Mouse (Mus musculus) embryonic fibroblast, embryonic 13.5 days (primary cell): ENCODE measurements around the gene Ddn. TPM values are rescaled to one million over a fixed set of nuclear protein-coding genes. Genes with fewer than 3 reads are reported as not detected.

ENCODE experiments used
- H3K27ac ChIP-seq: 2 replicates; pipeline ENCODE4 v1.5.1; 2012; ENCODE audit warnings: low read length, control low read depth, inconsistent platforms; ENCODE audit not compliant: insufficient read depth
- H3K4me1 ChIP-seq: 2 replicates; pipeline ENCODE4 v1.6.1; 2011; ENCODE audit warnings: low read length; ENCODE audit not compliant: control insufficient read depth, insufficient read depth
- H3K4me3 ChIP-seq: 2 replicates; pipeline ENCODE4 v1.5.1; 2011; ENCODE audit warnings: mild to moderate bottlenecking, control low read depth, low read length; ENCODE audit not compliant: insufficient read depth
- CTCF ChIP-seq: IDR thresholded peaks from 2 replicates; pipeline ENCODE4 v1.5.1; 2011; ENCODE audit warnings: mild to moderate bottlenecking, control low read depth, low read length, moderate library complexity, borderline replicate concordance; ENCODE audit not compliant: insufficient read depth
- POLR2A ChIP-seq: IDR thresholded peaks from 2 replicates; pipeline ENCODE4 v1.6.1; 2011; ENCODE audit warnings: low read depth, mild to moderate bottlenecking, control low read depth, low read length, moderate library complexity
- polyA plus RNA-seq: library from polyadenylated mRNA; stranded (reverse); fragments of >200 nt; gene quantifications from 2 replicates; pipeline ENCODE4 v1.2.4, GENCODE M21; 2011; ENCODE audit warnings: low read depth; ENCODE audit not compliant: missing spikeins, insufficient read length

Ddn gene
- polyA plus RNA-seq, 1 experiment, result not detected

DNA sequence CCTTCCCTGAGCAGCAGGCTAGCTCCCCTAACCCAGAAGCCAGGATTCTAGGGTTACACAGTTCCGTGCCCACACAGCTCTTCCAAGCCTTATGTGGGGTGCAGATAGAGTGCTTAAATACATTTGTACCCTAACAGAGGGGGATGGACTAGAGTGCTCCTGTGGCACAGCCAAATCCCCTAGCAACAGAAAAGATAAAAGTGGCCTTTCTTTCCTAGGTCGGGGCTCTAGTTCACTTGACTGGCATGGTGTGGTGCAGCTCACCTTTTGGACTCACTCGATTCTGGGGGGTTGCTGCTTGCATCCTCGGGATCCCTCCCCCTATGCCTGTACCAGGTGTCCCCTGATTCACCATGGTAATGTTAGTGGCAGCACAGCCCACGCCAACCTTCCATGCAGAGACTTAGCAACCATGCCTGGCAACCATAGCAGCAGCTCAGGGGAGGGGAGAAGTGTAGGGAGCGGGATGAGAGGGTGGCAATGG, 597 bp downstream of the Ddn start:
- TF ChIP-seq CTCF, result no peak
- no peak for TF ChIP-seq POLR2A
- H3K4me3 ChIP-seq, result no peak overlapping the region
- H3K4me1 ChIP-seq, result peaks cover 9% of the 10 kb centered on the region

DNA sequence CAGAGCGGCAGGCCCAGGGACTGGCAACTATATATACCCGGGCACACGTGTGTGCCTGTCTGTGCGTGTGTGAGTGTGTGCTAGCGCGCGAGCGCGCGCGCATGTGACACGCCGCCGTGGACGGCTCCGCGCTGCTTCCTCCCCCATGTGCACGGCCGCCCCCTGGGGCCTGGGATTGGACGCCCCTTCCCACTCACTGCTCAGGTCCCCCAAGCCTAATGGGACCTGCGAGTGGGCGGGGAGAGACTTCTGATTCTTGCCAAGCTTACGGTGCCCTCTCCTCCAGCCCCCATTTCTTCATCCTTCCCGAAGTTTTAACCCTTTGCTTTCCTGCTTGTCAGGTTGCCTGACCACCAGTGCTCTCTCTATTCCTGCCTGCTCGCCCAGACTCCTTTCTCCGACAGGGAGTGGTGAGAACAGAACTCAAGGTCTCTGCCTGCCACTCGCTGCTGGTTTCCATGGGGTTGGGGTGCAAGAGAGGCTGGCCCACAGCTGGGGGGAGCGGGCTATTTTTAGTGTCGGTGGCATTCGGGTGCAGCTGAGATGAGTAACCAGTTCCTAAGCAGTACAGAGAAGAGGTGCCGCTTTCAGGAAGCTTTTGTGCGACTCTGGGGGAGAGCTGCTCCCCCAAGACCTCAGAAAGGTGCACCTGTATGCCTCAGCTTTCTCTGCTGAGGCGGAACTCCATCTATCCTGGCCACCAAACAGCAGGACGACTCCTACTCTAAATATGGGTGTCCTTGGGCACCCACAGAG, 1.2 kb downstream of the Ddn start:
- Histone ChIP-seq H3K4me1 (peaks cover 9% of the 10 kb centered on the region), H3K4me3 (peak overlapping the region; percentile 11; the same call in 1 of the 2 replicates), H3K27ac (no peak overlapping the region)
- TF ChIP-seq CTCF (no peak), POLR2A (no peak)

More for the DNA sequence above, 597 bp downstream of the Ddn start:
- H3K27ac ChIP-seq, result no peak overlapping the region

DNA sequence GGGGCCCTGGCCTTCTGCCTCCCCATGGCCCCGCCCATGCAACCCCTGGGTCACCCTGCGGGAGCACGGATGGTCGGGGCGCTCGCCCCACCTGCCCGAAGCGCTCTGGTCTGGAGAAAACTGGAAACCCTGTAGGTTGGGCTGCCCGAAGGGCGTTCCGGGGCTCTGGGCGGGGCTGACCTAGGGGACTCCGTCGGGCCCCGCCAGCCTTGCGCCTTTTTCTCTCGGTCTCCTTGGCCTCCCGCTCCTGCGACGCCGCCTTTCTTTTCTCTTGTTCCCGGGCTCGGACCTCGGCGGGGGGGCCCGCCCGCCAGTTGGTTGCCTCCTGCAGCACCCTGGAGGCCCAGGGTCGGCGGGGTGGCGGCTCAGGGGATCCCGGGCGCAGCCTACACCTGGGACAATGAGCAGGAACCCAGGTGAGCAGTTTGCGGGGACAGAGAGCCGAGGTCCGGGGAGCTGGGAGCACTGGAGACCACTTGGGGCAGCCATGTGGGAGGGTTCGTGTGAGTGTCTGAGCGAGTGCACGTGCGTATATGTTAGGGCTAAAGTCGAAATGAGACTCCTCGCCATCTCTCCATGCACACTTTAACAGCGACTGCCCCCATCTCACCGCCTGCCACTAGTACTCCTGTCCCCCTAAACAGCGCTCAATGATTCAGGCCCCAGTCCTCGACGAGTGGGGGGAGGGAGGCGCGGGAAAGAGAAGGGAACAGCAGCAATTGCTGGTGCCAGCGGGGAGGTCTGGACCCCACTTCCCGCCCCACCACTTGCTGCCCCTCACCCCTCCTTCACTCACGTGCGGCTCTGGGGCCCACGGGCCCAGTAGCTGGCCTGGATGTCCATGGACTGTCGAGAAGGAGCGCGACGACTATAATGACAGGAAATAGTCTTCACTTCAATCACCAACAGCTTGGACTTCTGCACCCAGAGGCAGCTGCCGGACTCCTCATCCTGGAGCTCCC, 2.2 kb downstream of the Ddn start:
- no peak overlapping the region for H3K27ac ChIP-seq
- TF ChIP-seq CTCF (no peak), POLR2A (no peak)
- H3K4me1 ChIP-seq, result peaks cover 9% of the 10 kb centered on the region
- no peak overlapping the region for H3K4me3 ChIP-seq

DNA sequence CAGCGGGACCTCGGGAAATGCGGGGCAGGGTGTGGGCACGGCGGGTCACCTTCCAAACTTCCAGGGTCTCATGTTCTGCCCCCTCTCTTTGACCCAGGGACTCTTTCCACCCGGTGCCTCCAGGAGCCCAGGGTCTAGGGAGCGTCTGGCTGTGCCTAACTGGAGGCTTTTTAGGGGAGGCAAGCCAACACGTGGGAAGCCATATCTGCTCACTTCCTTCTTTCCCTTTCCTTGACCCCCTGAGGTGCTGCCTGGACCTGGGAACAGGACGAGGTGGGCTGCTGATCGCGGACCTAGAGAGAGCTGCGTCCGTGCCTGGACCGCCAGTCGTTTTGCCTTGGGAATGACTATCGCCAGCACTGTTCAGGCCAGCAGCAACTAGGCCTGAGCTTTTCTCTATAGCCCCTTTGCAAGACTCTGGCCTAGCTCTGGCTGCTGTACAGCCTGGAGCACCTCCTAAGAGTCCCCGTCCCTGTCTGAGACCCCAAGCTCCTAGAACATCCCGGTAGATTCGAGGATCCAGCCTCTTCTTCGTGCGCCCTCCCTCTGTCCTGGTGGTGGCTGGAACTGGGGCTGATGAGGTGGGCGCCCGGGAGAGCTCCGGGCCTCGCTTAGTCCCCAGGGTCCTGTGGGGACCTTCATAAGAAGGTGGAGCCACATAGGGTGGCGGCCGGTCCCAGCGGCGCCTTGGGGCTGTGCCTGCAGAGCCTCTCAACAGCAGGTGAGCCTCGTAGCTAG, 3.0 kb downstream of the Ddn start:
- Histone ChIP-seq H3K27ac (no peak overlapping the region), H3K4me3 (no peak overlapping the region), H3K4me1 (peaks cover 9% of the 10 kb centered on the region)
- no peak for TF ChIP-seq POLR2A
- no peak for TF ChIP-seq CTCF

DNA sequence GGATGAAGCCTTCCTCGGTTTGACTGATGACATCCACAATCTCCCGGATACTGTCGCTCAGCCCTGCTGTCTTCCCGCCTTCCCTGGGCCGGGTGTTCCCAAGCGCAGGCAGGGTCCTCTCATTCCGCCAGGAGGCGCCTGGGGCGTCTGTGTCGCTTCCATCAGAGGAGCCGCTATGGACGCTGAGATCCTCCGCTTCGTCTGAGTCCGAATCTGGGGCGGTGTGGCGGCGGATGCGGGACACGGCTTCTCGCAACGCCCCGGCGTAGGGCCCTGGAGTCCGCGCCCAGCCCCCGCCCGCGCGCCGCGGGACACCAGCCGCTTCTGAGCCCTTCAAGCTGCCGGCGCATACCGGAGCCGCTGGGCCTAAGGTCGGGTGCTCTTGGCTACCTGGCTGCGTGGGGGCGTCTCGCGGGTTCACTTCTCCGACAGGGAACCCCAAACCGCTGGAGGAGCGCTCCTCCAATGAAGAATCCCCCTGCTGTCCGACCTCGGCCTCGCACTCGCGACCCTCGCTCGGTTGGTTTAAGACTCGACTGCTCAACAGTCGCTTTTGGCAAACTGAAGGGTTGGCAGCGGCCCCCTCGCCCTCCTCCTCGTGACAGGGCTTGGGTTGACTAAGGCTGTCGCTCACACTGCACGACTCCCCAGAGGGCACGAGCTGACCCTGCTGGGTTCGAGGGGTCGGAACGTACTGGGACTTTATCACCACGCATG, 3.8 kb downstream of the Ddn start:
- Histone ChIP-seq H3K4me1 (peaks cover 9% of the 10 kb centered on the region), H3K27ac (no peak overlapping the region), H3K4me3 (0 out of 2 replicates have a peak overlapping the region, but pooled peaks have one; percentile 4)
- TF ChIP-seq POLR2A (no peak), CTCF (peak; percentile 37; the same call in 1 of the 2 replicates)

- H3K4me1 ChIP-seq, result peaks cover 9% of the 10 kb centered on the region
- H3K4me3 ChIP-seq, result no peak overlapping the region
- TF ChIP-seq CTCF, result peak; percentile 82; the same call in 1 of the 2 replicates
- TF ChIP-seq POLR2A, result no peak
- no peak overlapping the region for H3K27ac ChIP-seq
Observed at GRCm38 (mm10) chr15:98804054-98804453, 5.2 kb downstream of the Ddn start.

DNA sequence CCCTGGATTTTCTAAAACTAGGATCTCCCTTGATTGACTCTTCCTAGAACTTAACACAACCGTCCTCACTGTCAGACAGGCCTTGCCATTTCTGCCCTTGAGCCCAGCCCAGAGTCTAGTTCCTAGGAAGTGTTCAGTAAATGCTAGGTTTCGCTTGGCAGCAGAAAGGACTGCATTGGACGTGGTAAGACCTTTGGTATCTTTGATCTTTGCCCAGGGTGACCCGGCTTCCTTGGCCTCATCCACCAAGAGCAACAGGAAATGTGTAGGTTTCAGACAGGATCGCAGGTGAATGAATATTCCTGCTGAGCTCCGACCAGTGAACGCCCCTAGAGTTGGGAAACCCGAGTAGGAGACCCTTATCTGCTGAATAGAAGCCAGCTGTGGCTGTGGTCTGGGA, 6.4 kb downstream of the Ddn start:
- Histone ChIP-seq H3K4me3 (no peak overlapping the region), H3K27ac (no peak overlapping the region), H3K4me1 (peaks cover 3% of the 10 kb centered on the region; the same call in 1 of the 2 replicates)
- TF ChIP-seq POLR2A, result no peak
- no peak for TF ChIP-seq CTCF

GRCm38 (mm10) chr15:98799396-98799795, 9.9 kb downstream of the Ddn start:
- H3K27ac ChIP-seq, result no peak overlapping the region
- H3K4me3 ChIP-seq, result no peak overlapping the region
- H3K4me1 ChIP-seq, result no peaks in the 10 kb centered on the region
- TF ChIP-seq CTCF (peak; percentile 40; the same call in 1 of the 2 replicates), POLR2A (no peak)
